Mouse (Mus musculus): ENCODE measurements around the gene Iqschfp.
"Not testable (repeated sequence)": the region's sequence is repeated elsewhere in the genome, so short reads cannot be mapped to it uniquely, and the experiment has no call there.

The Iqschfp gene

GRCm38 (mm10) chr3:68077406-68077805, 185.4 kb downstream of the Iqschfp start:
- DNase-seq = no peak

GRCm38 (mm10) chr3:68085024-68085423, 193.0 kb downstream of the Iqschfp start:
- no peak for DNase-seq

GRCm38 (mm10) chr3:68092108-68092507, 200.1 kb downstream of the Iqschfp start:
- no peak for DNase-seq

- DNase-seq = no peak
These were observed 204.8 kb downstream of the Iqschfp start for GRCm38 (mm10) chr3:68096724-68097431.

GRCm38 (mm10) chr3:68099561-68099960, 207.5 kb downstream of the Iqschfp start:
- not testable (repeated sequence) for DNase-seq

- DNase-seq = no peak
These were observed 209.3 kb downstream of the Iqschfp start for GRCm38 (mm10) chr3:68101343-68101742.

GRCm38 (mm10) chr3:68105081-68105685, 213.2 kb downstream of the Iqschfp start:
- no peak for DNase-seq

GRCm38 (mm10) chr3:68121338-68121737, 229.3 kb downstream of the Iqschfp start:
- no peak for DNase-seq

GRCm38 (mm10) chr3:68126284-68126856, 234.3 kb downstream of the Iqschfp start:
- DNase-seq = no peak

GRCm38 (mm10) chr3:68130386-68130785, 238.4 kb downstream of the Iqschfp start:
- no peak for DNase-seq

GRCm38 (mm10) chr3:68138833-68139627, 247.0 kb downstream of the Iqschfp start:
- no peak for DNase-seq

GRCm38 (mm10) chr3:68150688-68151087, 258.7 kb downstream of the Iqschfp start:
- no peak for DNase-seq

- no peak for DNase-seq
These were observed 268.1 kb downstream of the Iqschfp start for GRCm38 (mm10) chr3:68160175-68160574.

GRCm38 (mm10) chr3:68160760-68161159, 268.7 kb downstream of the Iqschfp start:
- DNase-seq = no peak

- DNase-seq = no peak
These were observed 286.2 kb downstream of the Iqschfp start for GRCm38 (mm10) chr3:68178248-68178647.

- DNase-seq = no peak
These were observed 295.4 kb downstream of the Iqschfp start for GRCm38 (mm10) chr3:68187471-68187870.

- DNase-seq = no peak
These were observed 297.1 kb downstream of the Iqschfp start for GRCm38 (mm10) chr3:68189100-68189499.

GRCm38 (mm10) chr3:68196933-68197332, 304.9 kb downstream of the Iqschfp start:
- no peak for DNase-seq

GRCm38 (mm10) chr3:68201214-68201613, 309.2 kb downstream of the Iqschfp start:
- no peak for DNase-seq

- DNase-seq = no peak
These were observed 310.3 kb downstream of the Iqschfp start for GRCm38 (mm10) chr3:68202162-68202902.

GRCm38 (mm10) chr3:68203934-68204467, 312.0 kb downstream of the Iqschfp start:
- DNase-seq = no peak

GRCm38 (mm10) chr3:68210422-68210821, 318.4 kb downstream of the Iqschfp start:
- DNase-seq = no peak
